Mouse (Mus musculus) mouse trophoblast stem cell (cell line): ENCODE measurements at regions not wholly inside any gene's neighbourhood (a gene's known extent, or its start where the extent isn't known, plus 50 kb on each side); places are given as distances from the start of the nearest gene placed in this dataset.
"Not testable (repeated sequence)": the region's sequence is repeated elsewhere in the genome, so short reads cannot be mapped to it uniquely, and the experiment has no call there.

Experiments used
- in situ Hi-C, 2 experiments: fragments of 300-500 bp; cut with MseI, MboI; formaldehyde crosslinking; loops; 2 replicates in 1 of 2; 3 replicates in 1 of 2; pipeline ENCODE4 v1.15.1; 2025

GRCm38 (mm10) chr1:184244296-184244695 is 210.2 kb upstream of the 1700056E22Rik start:
- in situ Hi-C loops, result no loop called here

GRCm38 (mm10) chr1:184241846-184242245 is 207.7 kb upstream of the 1700056E22Rik start:
- in situ Hi-C loops, result no loop called here

GRCm38 (mm10) chr1:184235131-184235983 is 201.3 kb upstream of the 1700056E22Rik start:
- in situ Hi-C loops, result no loop called here

GRCm38 (mm10) chr1:184234320-184234988 is 200.4 kb upstream of the 1700056E22Rik start:
- in situ Hi-C loops, result no loop called here

GRCm38 (mm10) chr1:184233741-184234255 is 199.7 kb upstream of the 1700056E22Rik start:
- in situ Hi-C loops, result no loop called here

- in situ Hi-C loops, result no loop called here
Observed at GRCm38 (mm10) chr1:184222326-184222725, 188.2 kb upstream of the 1700056E22Rik start.

GRCm38 (mm10) chr1:184221792-184222191 is 187.7 kb upstream of the 1700056E22Rik start:
- in situ Hi-C loops, result no loop called here

- in situ Hi-C loops, result no loop called here
Observed at GRCm38 (mm10) chr1:184197272-184197671, 163.2 kb upstream of the 1700056E22Rik start.

GRCm38 (mm10) chr1:184191325-184191724 is 157.2 kb upstream of the 1700056E22Rik start:
- in situ Hi-C loops, result no loop called here

- in situ Hi-C loops, result no loop called here
Observed at GRCm38 (mm10) chr1:184187582-184187981, 153.5 kb upstream of the 1700056E22Rik start.

- in situ Hi-C loops, result no loop called here
Observed at GRCm38 (mm10) chr1:184182163-184182562, 148.1 kb upstream of the 1700056E22Rik start.

GRCm38 (mm10) chr1:184174416-184174815 is 140.3 kb upstream of the 1700056E22Rik start:
- in situ Hi-C loops, result not testable (repeated sequence)

GRCm38 (mm10) chr1:184173739-184174138 is 139.6 kb upstream of the 1700056E22Rik start:
- in situ Hi-C loops, result no loop called here

GRCm38 (mm10) chr1:184172986-184173385 is 138.9 kb upstream of the 1700056E22Rik start:
- in situ Hi-C loops, result no loop called here

GRCm38 (mm10) chr1:184171601-184172000 is 137.5 kb upstream of the 1700056E22Rik start:
- in situ Hi-C loops, result no loop called here

- in situ Hi-C loops, result no loop called here
Observed at GRCm38 (mm10) chr1:184170926-184171325, 136.8 kb upstream of the 1700056E22Rik start.

- in situ Hi-C loops, result no loop called here
Observed at GRCm38 (mm10) chr1:184169967-184170366, 135.9 kb upstream of the 1700056E22Rik start.

- in situ Hi-C loops, result no loop called here
Observed at GRCm38 (mm10) chr1:184169034-184169783, 135.1 kb upstream of the 1700056E22Rik start.

GRCm38 (mm10) chr1:184166951-184167350 is 132.8 kb upstream of the 1700056E22Rik start:
- in situ Hi-C loops, result no loop called here

- in situ Hi-C loops, result not testable (repeated sequence)
Observed at GRCm38 (mm10) chr1:184162526-184162925, 128.4 kb upstream of the 1700056E22Rik start.

GRCm38 (mm10) chr1:184147713-184148112 is 113.6 kb upstream of the 1700056E22Rik start:
- in situ Hi-C loops, result no loop called here

- in situ Hi-C loops, result no loop called here
Observed at GRCm38 (mm10) chr1:184142974-184143373, 108.9 kb upstream of the 1700056E22Rik start.
